Mouse (Mus musculus) bone marrow macrophage, adult 2 months (primary cell): ENCODE data around the gene Sgpp2.

Source experiments
- CTCF ChIP-seq: IDR thresholded peaks from 2 replicates; pipeline ENCODE4 v1.5.1; 2012; ENCODE audit warnings: low read depth, mild to moderate bottlenecking, low read length, moderate library complexity
- POLR2A ChIP-seq: IDR thresholded peaks from 2 replicates; pipeline ENCODE4 v1.6.1; 2012; ENCODE audit warnings: mild to moderate bottlenecking, low read depth, low read length, borderline replicate concordance

GRCm38 (mm10) chr1:78412668-78413067 lies 102.5 kb downstream of the Sgpp2 start:
- TF ChIP-seq CTCF (no peak), POLR2A (no peak)
